Comparison of ENCODE assay signal across 8 mouse cellular contexts in genomic region chr10:93641821-93642746, GRCm38 (mm10). TPM values are rescaled to one million over a fixed set of nuclear protein-coding genes. Genes with fewer than 3 reads are reported as not detected.
DNase-seq lines count a peak whose midpoint lies in the region; ATAC-seq and TF ChIP-seq lines count a peak whose summit lies in the region.

No protein-coding gene starts in this region.

- H3K27ac ChIP-seq in hindbrain, embryonic 13.5 days: peak overlapping the region; percentile 85
- no peak overlapping the region for H3K27ac ChIP-seq in liver, embryonic 11.5 days (ENCODE audit: low read depth, low read length)

- no peaks in the 10 kb centered on the region for H3K9me3 ChIP-seq in hindbrain, embryonic 13.5 days
- no peaks in the 10 kb centered on the region for H3K9me3 ChIP-seq in liver, embryonic 11.5 days (ENCODE audit: control insufficient read depth, low read length)

- H3K4me3 ChIP-seq in hindbrain, embryonic 13.5 days: peak overlapping the region; percentile 87
- peak overlapping the region; percentile 77 for H3K4me3 ChIP-seq in liver, embryonic 11.5 days (ENCODE audit: low read depth, low read length)
- H3K4me3 ChIP-seq in myocyte: peak overlapping the region; percentile 30

- peak overlapping the region; percentile 95 for H3K9ac ChIP-seq in hindbrain, embryonic 13.5 days
- H3K9ac ChIP-seq in liver, embryonic 11.5 days (ENCODE audit: low read depth, low read length): peak overlapping the region; percentile 70; the same call in 1 of the 2 replicates

- peaks cover 36% of the 10 kb centered on the region for H3K4me1 ChIP-seq in hindbrain, embryonic 13.5 days (replicated peaks)
- peaks cover 16% of the 10 kb centered on the region for H3K4me1 ChIP-seq in liver, embryonic 11.5 days (replicated peaks; ENCODE audit: control insufficient read depth, insufficient read depth, low read length)

- no peak for TF ChIP-seq POLR2A in myocyte (IDR thresholded peaks at IDR 0.05; ENCODE audit: insufficient read length, low read depth)

- peaks cover 19% of the 10 kb centered on the region for H3K36me3 ChIP-seq in hindbrain, embryonic 13.5 days
- H3K36me3 ChIP-seq in liver, embryonic 11.5 days (ENCODE audit: control insufficient read depth, insufficient read depth, low read length): no peaks in the 10 kb centered on the region
- no peaks in the 10 kb centered on the region for H3K36me3 ChIP-seq in myocyte (ENCODE audit: control insufficient read depth, insufficient read depth)

- peak; percentile 63 for ATAC-seq in erythroid progenitor cell, adult 5-6 weeks (replicated peaks; ENCODE audit: low FRiP score, poor library complexity, severe bottlenecking)
- peak; percentile 79 for ATAC-seq in hindbrain, embryonic 13.5 days (ENCODE audit: low FRiP score)
- ATAC-seq in liver, embryonic 11.5 days (replicated peaks; ENCODE audit: low FRiP score): peak; percentile 44

- DNase-seq in ovary, postnatal 36 days (ENCODE audit: low spot score): peak; percentile 42
- DNase-seq in ovary, adult 18-20 months (ENCODE audit: low spot score): no peak
- DNase-seq in brain, adult 2 months (ENCODE audit: low read depth, low spot score): peak; percentile 86
- no peak for DNase-seq in liver, embryonic 11.5 days (ENCODE audit: low spot score)
- no peak for DNase-seq in left cerebral cortex, adult 11 months (ENCODE audit: low spot score)

- no peaks in the 10 kb centered on the region for H3K79me2 ChIP-seq in myocyte (ENCODE audit: control insufficient read depth, insufficient read depth)

- WGBS in hindbrain, embryonic 13.5 days: 5% methylated on average over 32 of the region's 32 CpGs
- 6% methylated on average over 32 of the region's 32 CpGs for WGBS in liver, embryonic 11.5 days

- H3K4me2 ChIP-seq in hindbrain, embryonic 13.5 days: peak overlapping the region; percentile 83
- H3K4me2 ChIP-seq in liver, embryonic 11.5 days: peak overlapping the region; percentile 100
- peak overlapping the region; percentile 81 for H3K4me2 ChIP-seq in myocyte (ENCODE audit: low read depth)

- H3ac ChIP-seq in myocyte (ENCODE audit: control insufficient read depth, insufficient read length): peak overlapping the region; percentile 79

- H3K27me3 ChIP-seq in hindbrain, embryonic 13.5 days: 0 out of 2 replicates have a peak, but pooled peaks cover 3% of the 10 kb centered on the region
- peaks cover 44% of the 10 kb centered on the region for H3K27me3 ChIP-seq in liver, embryonic 11.5 days (replicated peaks; ENCODE audit: control insufficient read depth, insufficient read depth, low read length)
- no peaks in the 10 kb centered on the region for H3K27me3 ChIP-seq in myocyte (ENCODE audit: control insufficient read depth, insufficient read depth, insufficient read length)

TF ChIP-seq in myocyte, 11 proteins besides CTCF, POLR2A, EP300 and RAD21:
- TF ChIP-seq TCF12 (IDR thresholded peaks at IDR 0.05; ENCODE audit: insufficient read depth, poor library complexity, severe bottlenecking) (no peak), POLR2AphosphoS2 (IDR thresholded peaks at IDR 0.05; ENCODE audit: insufficient read length, low read depth) (no peak), SRF (IDR thresholded peaks at IDR 0.05; ENCODE audit: control insufficient read depth, insufficient read length, low read depth) (no peak), CEBPB (IDR thresholded peaks at IDR 0.05; ENCODE audit: insufficient read depth, poor library complexity, severe bottlenecking) (no peak), REST (IDR thresholded peaks at IDR 0.05; ENCODE audit: insufficient read depth, insufficient read length) (no peak), MAX (IDR thresholded peaks at IDR 0.05; ENCODE audit: low read depth) (no peak), USF1 (IDR thresholded peaks at IDR 0.05; ENCODE audit: low read depth) (no peak), MYOD1 (IDR thresholded peaks at IDR 0.05; ENCODE audit: control insufficient read depth in 1 of 3, insufficient read length in 2 of 3, low read depth in 2 of 3) (no peak), MYOG (IDR thresholded peaks at IDR 0.05; ENCODE audit: control insufficient read depth in 1 of 3, insufficient read depth in 1 of 3, insufficient read length in 2 of 3, low read depth in 2 of 3) (no peak), E2F4 (IDR thresholded peaks at IDR 0.05; ENCODE audit: insufficient read depth) (no peak), TCF3 (IDR thresholded peaks at IDR 0.05; ENCODE audit: insufficient read length, low read depth) (no peak)

RNA-seq across cellular contexts. Expression of gene Ntn4, which starts 1.6 kb away (rescaled TPM):
- 16.6 and 18.0 TPM in 2 replicates for total RNA-seq in erythroid progenitor cell, adult 5-6 weeks (2015; ENCODE audit: low replicate concordance)
- total RNA-seq in erythroid progenitor cell, adult 5-6 weeks (2017; ENCODE audit: low replicate concordance): 10.0 and 18.5 TPM in 2 replicates
- polyA plus RNA-seq in hindbrain, embryonic 13.5 days (2015; fragmentation: Nextera tagmentation; extraction: Ambion mirVana): 1.2 and 2.2 TPM in 2 replicates
- 0.56 and 0.60 TPM in 2 replicates for polyA plus RNA-seq in liver, embryonic 11.5 days (2014; fragmentation: Nextera tagmentation; extraction: Ambion mirVana)
- polyA plus RNA-seq in myocyte (2012; fragmentation: generic; extraction: Trizol): 3.0 TPM

RNA-seq across cellular contexts. Expression of gene Snrpf, which starts 52.6 kb away (rescaled TPM):
- total RNA-seq in erythroid progenitor cell, adult 5-6 weeks (2015; ENCODE audit: low replicate concordance): 62.5 and 62.7 TPM in 2 replicates
- total RNA-seq in erythroid progenitor cell, adult 5-6 weeks (2017; ENCODE audit: low replicate concordance): 59.3 and 83.2 TPM in 2 replicates
- polyA plus RNA-seq in hindbrain, embryonic 13.5 days (2015; fragmentation: Nextera tagmentation; extraction: Ambion mirVana): 80.6 and 84.7 TPM in 2 replicates
- 179 and 199 TPM in 2 replicates for polyA plus RNA-seq in liver, embryonic 11.5 days (2014; fragmentation: Nextera tagmentation; extraction: Ambion mirVana)
- 156 TPM for polyA plus RNA-seq in myocyte (2012; fragmentation: generic; extraction: Trizol)

Comparison
In these comparisons a context has a peak if more than half of its experiments do, and no peak if none do; other contexts are left out.
1. DNase-seq: peak in ovary, postnatal 36 days (single experiment) and brain, adult 2 months (single experiment); none in ovary, adult 18-20 months (single experiment), liver, embryonic 11.5 days (single experiment) and left cerebral cortex, adult 11 months (single experiment).
2. H3K4me3 ChIP-seq: peak in every context shown above with its lines; median percentile 87 in hindbrain, embryonic 13.5 days; 77 in liver, embryonic 11.5 days; 30 in myocyte.
3. Peak in every context shown above with its lines, with median percentiles within 50 percentile points of each other: ATAC-seq and H3K4me2 ChIP-seq.